Mouse (Mus musculus) kidney, postnatal 36 days (tissue): ENCODE results near the gene Gfm1.

Source experiments
- DNase-seq, 2 experiments: peaks; one replicate each; pipeline ENCODE4 v3.0.0; 2021 to 2022; ENCODE audit warnings: mixed read lengths in 2 of 2

Gene Gfm1

DNA sequence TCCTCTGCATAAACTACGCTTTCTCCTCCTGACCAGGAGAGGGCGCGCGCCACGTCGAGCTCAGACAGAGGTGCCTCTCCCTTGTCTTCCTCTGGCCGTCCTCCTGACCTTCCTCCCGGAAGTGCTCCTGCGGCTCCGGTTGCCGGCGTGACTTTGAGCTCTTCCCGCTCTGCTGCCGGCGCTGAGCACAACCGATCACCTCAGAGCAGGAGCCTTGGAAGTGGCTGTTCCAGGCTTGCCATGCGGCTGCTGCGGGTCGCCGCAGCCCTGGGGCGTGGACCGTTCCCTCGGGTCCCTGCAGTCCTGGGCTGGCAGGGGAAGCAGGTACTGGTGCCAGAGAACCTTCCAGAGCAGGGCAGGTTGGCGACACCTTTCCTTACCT is at the start of gene Gfm1:
Gfm1 (plus strand) TSS at position 98 of the 382 bp plus-strand sequence.
- DNase-seq, result peak; percentile 93 to 95

DNA sequence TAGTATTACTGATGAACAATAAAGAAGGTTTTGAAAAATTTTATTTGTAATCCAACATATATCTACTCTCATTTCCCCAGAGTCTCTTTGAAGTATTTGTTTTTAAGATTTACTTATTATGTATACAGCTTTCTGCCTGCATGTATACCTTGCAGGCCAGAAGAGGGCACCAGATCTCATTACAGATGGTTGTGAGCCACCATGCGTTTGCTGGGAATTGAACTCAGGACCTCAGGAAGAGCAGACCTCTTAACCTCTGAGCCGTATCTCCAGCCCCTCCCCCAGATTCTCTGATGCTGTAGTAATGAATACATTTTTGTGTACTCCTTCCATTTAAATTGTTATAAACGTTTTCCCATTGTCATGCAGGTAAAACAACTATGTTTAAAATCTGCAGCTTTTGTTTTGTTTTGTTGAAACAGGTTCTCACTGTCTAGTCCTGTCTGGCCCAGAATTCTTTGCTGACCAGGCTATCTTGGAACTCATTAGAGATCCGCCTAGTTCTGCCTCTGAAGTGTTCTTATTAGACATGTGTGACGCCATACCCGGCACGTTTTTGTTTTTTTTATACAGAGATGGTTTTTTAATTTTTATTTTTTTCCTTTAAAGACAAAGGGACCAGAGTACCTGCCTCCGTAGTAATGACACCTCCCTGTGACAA is 428 bp upstream of the Gfm1 start:
- no peak for DNase-seq

DNA sequence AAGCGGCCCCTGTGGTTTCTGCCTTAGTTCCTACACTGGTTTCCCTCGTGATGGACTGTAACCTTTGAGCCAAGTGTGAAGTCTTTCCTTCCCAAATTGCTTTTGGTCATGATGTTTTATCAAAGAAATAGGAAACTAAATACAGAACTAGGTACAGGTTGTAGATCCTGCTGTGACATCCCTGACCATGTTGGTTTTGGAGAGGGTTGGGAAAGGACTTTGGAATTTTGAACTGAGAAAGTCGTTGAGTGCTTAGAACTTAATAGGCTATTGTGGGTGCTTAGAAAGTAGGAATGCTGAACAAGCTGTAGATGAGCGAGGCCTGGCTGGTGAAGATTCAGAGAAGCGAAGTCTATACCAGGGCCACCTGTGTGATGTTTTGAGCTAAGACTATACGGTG is 4.1 kb downstream of the Gfm1 start:
- DNase-seq, result no peak

DNA sequence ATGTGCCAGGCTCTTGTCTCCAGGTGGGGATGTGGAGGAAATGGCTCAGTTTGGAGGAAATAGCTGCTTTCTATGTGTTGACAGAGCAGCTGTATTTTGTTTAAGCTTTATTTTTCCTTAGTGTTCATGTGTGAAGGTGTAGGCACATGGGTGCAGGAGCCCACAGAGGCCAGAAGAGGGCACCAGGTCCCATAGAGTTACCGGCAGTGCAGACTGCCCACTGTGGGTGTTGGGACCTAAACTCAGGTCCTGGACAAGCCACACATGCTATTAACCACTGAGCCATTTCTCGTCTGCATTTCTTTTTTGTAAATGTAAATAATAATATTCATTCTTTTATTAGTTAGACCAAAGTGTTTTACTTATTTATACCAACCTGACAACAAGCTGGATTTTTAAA is 17.2 kb downstream of the Gfm1 start:
- peak in 1 of 2 experiments; percentile 30 for DNase-seq

DNA sequence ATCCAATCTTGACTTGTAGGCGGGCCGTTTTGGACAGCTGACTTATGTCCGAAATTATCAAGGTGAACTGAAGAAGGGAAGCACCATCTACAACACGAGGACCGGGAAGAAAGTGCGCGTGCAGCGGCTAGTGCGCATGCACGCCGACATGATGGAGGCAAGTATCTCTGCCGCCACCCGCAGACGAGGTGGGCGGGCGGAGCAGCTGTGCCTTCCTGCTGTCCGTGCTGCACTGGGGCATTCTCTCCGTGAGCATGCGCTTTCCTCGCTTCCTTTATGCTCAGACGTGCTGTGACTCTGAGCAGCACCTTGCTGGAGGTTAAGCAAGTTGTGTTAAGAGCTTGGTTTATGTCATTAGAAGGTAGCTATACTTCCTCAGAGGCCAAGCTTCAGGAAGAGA is 19.8 kb downstream of the Gfm1 start:
- DNase-seq, result peak; percentile 23 to 46

DNA sequence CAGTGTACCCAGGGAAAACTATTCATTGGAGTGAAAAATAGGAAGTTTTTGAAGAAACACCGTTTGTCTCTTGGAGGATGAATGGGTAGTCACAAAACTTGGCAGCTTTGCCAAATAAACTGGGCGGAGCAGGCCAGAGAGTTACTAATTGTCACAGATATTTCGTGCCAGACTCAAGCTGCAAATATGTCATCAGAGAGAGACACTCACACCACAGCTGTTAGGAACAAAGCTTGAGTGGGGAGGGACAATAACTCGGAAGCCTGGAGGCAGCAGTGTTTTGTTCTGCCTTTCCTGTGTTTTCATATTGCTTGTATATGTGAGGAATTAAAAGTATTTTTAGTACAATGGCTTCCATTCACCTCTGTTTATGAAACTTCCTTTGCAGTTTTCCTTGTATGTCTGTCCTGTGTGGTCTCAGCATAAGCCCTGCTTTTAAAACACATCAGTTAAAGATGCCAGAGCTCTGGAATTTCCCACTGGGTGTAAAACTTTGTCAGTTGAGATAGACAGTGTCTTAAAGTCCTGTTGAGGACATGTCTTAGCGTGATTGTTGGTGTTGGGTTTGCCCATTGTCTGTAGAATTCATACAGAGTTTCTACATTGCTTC is 20.8 kb downstream of the Gfm1 start:
- peak; percentile 13 to 27 for DNase-seq

DNA sequence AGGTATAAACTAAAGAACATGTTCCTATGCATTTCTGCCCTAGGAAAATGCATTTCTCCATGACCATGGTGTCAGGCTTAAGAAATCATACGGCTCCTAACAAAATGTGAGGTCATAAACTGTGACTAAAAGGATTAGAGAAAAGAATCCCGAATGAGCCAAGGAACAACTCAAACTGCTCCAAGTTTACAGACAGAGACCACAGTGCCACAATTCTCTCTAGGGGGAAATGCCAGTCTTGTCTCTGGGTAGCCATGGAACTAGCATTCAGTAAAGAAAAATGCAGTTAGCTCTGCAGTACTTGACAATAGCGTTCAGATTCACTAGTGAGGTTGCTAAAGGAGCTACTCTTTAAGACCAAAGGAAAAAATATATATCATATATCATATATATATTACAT is 30.0 kb downstream of the Gfm1 start:
- no peak for DNase-seq

DNA sequence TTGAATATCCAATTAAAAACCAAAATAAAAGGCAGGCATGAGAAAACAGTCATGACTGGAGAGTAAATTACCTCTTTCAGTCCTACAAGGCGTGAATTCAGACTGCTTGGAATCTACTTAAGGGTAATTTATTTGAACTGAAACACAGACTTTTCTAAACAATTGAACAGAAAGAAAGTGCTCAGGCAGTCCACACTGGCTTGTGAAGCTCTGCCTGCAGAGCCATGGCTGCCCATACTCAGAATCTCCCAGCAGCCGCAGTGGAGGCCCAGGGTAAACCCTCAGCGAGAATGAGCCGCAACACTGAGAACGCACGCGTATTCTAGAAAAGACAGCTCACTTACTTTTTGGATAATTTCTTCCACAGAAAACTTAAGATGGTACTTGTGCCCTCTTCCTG is 32.1 kb downstream of the Gfm1 start:
- no peak for DNase-seq

DNA sequence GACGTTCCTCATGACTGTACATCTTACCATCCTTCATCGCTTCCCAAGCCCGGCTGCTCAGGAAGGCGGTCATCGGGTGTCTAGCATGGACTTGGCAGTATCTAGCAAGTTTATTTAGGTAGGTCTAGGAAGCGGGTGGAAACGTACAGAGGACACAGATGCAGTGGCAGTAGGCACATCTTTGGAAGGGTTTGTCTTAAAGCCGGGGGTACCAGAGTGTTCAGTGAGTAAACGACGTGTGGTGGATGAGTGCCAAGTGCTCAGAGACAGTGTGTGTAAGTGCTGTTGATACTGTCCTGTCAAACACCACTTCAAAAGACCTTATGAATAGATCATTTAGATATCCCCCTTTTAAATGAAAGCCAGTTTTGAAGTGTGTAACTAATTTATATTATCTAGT is 32.7 kb downstream of the Gfm1 start:
- DNase-seq, result no peak

DNA sequence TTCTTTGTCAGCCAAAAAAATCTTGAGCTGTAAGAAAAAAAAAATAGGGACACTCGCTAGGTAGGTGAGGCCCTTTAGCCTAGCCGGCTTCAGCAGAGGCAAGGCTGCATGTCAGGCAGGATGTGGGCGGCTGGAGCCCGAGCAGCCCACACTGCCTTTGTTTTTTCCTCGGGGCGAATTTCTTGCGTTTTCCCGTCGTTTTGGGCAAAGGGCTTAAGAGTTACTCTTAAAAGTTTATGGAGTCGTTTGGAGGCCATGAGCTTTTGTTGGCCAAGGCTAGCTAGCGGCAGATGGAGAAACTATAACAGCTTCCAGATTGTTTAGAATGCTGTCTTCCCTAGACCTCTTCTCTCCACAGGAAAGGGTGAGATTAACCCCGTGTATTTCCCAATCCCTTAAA is 33.1 kb downstream of the Gfm1 start:
- DNase-seq, result peak in 1 of 2 experiments; percentile 16

DNA sequence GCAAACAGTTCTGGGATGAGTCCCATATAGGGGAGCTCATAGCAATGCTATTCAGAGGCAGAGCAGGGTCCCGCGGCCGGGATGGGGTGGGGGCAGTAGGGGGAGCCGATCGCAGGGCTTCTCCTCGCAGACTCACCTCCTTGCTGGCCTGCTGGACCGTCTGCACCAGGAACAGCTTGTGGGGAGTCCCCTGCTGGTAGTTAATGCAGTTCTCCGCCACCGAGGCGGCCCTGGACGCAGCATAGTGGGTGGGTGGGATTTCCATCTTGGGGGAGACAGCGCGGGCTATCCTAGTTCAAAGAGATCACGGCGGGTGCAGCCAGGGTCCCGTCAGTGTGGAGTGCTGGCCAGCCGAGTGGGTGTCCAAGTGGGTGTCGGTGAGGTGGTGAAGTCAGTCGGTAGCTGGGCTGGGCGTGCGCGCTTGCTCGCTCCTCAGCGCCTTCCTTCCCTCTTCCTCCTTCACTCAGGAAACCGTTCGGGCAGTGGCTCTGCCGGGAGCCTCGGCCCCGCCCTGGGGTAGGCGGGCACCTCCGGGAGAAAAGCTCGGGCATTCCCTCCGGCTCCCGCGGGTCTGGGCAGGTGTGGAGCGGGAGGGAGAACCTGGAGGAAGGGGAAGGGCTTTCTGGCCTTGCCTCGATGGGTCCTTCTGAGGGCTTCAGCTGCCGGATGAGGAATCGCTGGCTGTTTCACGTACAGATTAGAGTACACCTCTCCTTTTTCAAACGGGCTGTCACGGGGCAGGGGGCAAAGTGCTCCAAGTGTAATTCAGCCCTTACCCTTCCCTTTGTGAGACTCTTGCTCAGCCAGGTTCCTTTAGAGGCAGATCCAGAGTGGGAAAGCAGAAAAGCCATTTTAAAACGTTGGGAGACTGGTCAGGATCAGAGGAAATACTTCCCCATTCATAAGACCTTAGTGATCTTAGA is 33.8 kb downstream of the Gfm1 start, which contains the start of gene Lxn:
Lxn (minus strand) TSS at position 477 of the 923 bp plus-strand sequence.
- peak; percentile 77 to 86 for DNase-seq

DNA sequence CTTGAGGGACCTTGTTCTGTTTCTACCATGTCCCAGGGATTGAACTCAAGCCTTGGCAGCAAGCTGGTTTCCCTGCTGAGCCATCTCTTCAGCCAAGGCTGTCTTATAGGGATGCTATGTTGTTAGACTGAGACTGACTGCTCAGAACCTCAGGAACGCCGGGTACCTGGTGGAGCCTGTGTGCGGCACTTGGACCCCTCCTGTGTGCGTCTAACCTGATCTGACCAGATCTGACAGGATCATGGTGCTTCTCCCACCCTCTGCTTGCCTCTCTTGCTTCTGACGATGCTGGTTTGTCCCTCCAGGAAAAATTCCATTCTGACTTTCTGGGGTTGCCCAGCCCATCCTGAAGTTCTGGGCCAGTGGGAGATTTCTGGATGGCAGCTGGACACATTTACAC is 36.7 kb downstream of the Gfm1 start:
- DNase-seq, result no peak

DNA sequence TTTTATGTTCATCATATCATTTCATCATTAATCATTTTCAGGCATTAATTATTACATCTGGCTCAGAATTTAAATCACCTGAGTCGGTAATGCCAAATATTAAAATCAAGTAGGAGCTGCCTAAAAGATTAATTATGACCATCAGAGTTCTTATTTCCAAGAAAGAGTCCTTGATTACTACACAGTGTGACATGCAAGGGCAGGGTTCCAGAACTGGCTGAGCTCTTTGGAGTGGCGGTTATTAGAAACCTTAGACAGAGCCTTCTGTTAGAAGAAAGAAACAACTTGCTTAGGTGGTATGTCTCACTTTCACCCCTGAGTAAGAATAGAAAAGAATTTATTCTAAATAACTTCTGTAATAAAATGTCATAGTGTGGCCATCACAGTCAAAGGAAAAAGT is 37.4 kb downstream of the Gfm1 start:
- DNase-seq, result no peak

DNA sequence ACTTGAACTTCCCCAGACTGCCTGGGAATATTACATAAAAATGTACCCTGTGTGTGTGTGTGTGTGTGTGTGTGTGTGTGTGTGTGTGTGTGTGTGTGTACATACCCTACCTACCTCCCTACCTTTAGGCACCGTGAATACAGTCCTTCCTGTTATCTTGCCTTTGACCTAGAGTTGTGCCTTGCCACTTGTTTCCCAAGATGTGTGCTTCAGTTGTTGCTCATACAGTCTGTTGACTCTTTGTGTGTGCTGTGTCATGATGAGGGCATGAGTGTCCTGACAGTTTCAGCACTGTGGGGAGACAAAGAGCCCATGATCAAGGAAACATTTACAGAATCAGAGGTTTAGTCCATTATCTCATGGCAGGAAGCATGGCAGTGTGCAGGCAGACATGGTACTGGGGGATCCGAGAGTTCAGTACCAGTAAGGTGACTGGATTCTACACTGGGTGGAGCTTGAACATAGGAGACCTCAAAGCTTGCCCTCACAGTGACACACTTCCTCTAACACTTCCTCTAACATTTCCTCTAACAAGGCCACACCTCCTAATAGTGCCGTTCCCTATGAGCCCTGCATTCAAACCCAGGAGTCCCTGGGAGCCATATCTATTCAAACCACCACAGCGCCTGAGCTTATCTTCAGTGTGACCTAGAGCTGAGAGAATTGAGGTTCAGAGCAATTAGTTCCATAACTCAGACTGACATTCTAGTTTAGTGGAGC is 41.7 kb downstream of the Gfm1 start:
- no peak for DNase-seq

DNA sequence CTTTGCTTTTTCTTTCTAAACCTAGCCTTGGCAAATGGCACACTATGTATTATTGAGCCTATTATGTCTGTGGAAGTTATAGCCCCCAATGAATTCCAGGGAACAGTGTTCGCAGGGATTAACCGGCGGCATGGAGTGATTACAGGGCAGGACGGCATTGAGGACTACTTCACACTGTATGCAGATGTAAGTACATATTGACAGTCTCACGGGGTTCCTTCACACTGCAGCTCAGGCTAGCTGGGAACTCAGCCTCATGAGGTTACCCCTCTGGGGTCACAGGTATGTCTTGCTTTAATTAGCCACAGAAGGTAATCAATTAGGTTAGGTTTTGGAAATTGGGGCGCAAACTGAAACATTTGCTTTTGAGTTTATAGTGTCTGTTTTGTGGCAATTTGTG is 43.5 kb downstream of the Gfm1 start:
- no peak for DNase-seq

DNA sequence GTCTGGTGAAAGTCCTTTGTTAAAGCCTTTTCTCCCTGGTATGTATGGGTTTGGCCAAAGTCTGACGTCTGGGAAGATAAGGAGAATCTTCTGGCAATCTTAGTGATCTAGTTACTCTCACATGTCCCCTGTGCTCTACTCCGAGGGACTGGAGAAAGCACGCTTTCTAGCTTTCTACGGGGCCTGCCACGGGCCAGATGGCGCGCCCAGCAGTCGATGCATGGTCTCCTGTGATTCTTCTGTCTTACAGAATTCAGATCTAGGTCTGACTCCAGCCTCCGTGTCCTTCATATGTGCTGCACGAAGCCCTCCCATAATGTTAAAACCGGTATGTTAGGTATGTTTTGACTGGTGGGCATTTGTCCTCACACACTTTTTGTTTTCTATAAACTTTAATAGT is 49.9 kb downstream of the Gfm1 start:
- no peak for DNase-seq

DNA sequence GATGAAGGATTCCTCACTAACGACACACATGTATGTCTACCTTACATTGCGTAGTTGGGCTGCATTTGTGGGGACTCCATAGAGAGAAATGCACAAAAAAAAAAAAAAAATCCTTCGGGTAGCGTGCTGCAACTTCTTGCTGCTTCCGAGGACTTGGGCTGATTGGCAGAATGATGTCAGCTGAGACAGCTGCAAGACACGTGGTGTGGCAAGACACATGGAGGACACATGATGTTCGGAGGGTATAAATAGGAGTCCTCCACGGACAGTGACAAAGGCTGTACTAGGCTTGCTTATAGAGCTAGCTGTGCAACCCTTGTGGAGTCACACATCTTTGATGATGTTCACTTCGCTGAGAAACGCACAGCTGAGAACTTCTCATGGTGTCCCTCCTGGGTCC is 52.5 kb downstream of the Gfm1 start:
- no peak for DNase-seq

DNA sequence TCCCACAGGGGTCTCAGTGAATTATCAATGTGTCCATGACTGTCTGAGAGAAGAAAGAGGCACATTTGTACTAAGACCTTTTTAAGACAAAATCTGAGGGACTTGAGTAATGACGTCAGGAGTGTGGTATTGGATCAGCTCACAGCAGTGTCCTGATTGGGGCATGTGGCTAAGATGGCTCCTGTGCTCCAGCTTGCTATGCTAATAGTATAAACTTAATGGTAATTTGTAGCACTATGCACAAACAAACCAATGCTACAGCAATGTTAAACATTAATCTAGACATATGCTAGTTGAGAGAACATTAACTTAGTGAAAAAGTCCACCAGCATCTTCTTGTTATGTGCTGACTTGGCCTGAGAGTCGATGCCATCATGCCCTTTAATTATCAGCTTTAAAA is 55.3 kb downstream of the Gfm1 start:
- no peak for DNase-seq

DNA sequence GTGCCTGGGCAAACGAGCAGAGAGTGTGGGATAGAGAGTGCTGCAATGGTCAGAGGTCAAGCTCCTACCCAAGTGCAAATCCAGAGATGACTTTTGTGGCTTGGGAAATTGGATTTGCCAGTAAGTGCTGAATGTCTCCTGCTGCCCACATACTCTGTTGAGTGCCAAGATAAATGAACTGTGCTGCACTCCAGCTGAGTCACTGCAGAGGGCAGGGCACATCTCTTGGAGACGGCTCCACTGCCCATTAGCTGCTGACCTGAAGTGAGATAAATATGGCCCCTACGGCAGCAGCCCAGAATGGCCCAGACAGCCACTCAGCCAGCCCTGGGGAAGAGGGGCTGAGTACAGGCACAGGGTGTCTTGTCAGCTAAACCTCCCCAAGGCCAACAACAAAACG is 60.3 kb downstream of the Gfm1 start:
- DNase-seq, result no peak

DNA sequence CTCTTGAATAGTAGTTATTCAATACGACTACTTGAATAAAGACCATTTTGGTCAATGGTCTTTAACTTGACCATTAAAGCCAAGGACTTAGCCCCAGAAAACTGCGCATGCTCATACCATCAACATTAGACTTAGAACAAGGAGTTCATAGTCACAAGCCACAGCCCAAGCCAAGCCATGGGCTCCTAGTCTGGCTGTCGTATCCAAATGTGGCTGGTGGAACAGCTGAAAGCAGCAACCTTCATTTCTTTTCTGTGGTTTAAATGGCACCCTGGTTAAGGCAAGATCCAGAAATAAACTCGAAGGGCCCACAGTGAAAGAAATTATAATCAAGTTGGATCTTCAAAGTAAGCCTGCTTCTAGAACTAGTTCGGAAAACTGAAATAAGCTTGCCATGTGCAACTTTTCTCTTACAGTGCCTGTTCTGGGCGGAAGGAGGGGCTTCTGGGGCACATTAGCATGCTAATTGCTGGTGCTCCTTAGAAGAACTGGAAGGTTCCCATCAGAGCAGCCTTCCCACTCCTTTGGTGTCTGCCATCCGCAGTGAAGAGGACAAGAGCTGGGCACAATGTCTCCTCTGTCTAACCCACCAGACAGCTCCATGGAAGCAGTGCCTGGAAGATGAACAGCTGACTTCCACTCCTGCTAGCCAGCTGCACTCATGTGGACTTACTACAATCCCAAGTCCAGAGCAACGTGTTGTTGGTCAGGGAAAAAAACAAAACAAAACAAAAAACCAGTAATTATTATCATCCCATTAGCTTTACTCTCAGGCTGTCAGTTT is 62.4 kb downstream of the Gfm1 start:
- no peak for DNase-seq

DNA sequence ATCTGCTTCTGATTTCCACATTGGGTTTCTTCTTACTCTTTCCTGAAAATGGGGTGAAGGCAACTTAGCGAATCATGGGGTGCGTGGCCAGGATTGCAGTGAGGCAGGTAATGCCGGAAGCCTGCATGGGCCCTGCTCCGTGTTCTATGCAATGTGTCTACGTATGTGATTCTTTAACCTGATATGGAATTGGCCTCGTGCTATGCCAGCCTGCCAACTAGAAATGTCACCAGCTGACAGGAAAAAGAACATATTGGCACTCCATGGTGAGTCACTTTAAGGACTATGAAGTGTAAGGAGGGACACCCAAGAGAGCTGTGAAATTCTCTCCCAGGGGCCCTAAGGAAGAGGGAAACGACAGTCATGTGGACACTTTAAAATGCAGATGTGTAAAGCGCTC is 63.2 kb downstream of the Gfm1 start:
- no peak for DNase-seq

DNA sequence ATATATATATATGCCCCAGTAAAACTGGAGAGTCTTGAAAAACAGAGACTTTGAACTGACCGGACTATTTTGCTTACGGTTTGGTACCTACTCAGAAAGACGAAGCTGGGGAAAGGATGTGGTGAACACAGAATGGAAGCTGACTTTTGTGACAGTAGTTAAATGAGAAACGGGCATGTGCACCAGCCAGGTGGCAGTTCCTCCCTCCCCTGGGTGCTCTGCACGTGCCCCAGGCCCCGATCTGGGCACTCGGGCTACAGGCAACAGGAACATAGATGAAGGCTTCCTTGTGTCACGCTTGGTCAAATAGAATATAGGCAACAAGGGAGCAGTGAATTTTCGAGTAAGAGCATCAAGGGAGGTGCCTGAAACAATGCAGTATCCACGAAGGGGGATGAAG is 66.4 kb downstream of the Gfm1 start:
- no peak for DNase-seq
